Mouse (Mus musculus): Measurements from ENCODE around the gene Lhfp. TPM values are rescaled to one million over a fixed set of nuclear protein-coding genes. Genes with fewer than 3 reads are reported as not detected.
"Not testable (repeated sequence)": the region's sequence is repeated elsewhere in the genome, so short reads cannot be mapped to it uniquely, and the experiment has no call there.

The Lhfp gene
- polyA plus RNA-seq, 1 experiment = 12.1 TPM

DNA sequence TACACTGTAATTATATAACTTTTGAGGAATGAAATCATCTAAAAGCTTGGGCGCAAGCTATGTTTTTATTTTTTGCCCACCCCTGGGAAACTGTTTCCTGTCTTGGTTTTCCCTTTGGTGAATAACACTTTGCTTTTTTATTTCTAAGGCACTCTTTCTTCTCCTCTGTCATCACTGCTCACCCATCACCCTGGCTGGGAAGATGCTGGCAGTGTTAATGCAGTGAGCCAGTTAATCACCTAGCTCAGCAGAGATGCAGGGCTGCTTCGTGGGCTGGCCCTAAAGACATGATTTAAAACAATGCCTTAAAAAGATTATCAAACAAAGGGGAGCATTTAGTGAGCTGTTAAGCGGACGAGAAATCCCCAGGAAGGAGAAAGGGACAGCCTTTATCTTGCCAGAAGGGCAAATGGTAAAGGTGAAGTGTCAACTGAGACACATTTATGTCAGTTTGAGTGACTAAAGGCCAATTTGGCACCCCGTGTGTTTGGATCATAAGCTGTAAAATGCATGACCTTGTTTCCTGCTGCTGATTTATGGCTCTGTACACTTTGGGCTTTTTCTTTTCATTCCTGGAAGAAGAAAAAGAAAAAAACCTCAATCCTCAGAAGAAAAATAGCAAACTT is 60.9 kb downstream of the Lhfp start:
- TF ChIP-seq CTCF (IDR thresholded peaks at IDR 0.05; ENCODE audit: low read depth, low read length) = no peak
- no peak for TF ChIP-seq EP300 (IDR thresholded peaks at IDR 0.05; ENCODE audit: insufficient read depth, low read depth, low read length)
- no peak for TF ChIP-seq POLR2A (IDR thresholded peaks at IDR 0.05; ENCODE audit: insufficient read depth, low read length)
- Histone ChIP-seq H3K9me3 (replicated peaks; ENCODE audit: control insufficient read depth, insufficient read depth, low read length, poor library complexity, severe bottlenecking) (no peaks in the 10 kb centered on the region), H3K4me3 (ENCODE audit: low read depth, low read length) (no peak overlapping the region), H3K4me1 (ENCODE audit: control insufficient read depth, insufficient read depth, low read length) (peaks cover 4% of the 10 kb centered on the region), H3K9ac (ENCODE audit: low read depth, poor library complexity, severe bottlenecking) (no peak overlapping the region), H3K27ac (ENCODE audit: insufficient read depth, low read length) (no peak overlapping the region), H3K36me3 (ENCODE audit: control insufficient read depth, insufficient read depth, low read length, poor library complexity, severe bottlenecking) (no peaks in the 10 kb centered on the region), H3K27me3 (ENCODE audit: control insufficient read depth, insufficient read depth, low read length, poor library complexity, severe bottlenecking) (no peaks in the 10 kb centered on the region)

DNA sequence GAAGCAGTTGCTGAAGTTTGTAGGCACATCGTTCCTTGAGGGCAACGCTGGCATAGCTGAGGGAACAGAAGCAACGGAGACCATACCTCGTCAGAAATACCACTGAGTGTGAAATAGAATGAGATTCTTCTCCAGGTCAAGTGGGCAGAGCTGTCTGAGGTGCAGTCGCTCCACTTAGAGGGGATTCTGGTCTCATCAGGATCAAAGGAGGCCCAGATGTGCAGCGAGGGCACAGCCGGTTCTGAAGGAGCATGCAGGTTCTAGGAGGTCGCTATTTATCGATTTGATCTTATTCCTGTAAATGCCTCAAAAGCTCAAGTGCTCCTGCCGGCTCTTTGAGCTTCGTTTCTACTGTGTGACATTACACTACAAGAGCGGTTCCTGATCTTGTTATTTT is 61.4 kb downstream of the Lhfp start:
- no peak for TF ChIP-seq EP300 (IDR thresholded peaks at IDR 0.05; ENCODE audit: insufficient read depth, low read depth, low read length)
- no peak for TF ChIP-seq CTCF (IDR thresholded peaks at IDR 0.05; ENCODE audit: low read depth, low read length)
- TF ChIP-seq POLR2A (IDR thresholded peaks at IDR 0.05; ENCODE audit: insufficient read depth, low read length) = no peak
- Histone ChIP-seq H3K9ac (ENCODE audit: low read depth, poor library complexity, severe bottlenecking) (no peak overlapping the region), H3K4me3 (ENCODE audit: low read depth, low read length) (no peak overlapping the region), H3K4me1 (ENCODE audit: control insufficient read depth, insufficient read depth, low read length) (peaks cover 4% of the 10 kb centered on the region), H3K36me3 (ENCODE audit: control insufficient read depth, insufficient read depth, low read length, poor library complexity, severe bottlenecking) (no peaks in the 10 kb centered on the region), H3K27ac (ENCODE audit: insufficient read depth, low read length) (no peak overlapping the region), H3K27me3 (ENCODE audit: control insufficient read depth, insufficient read depth, low read length, poor library complexity, severe bottlenecking) (no peaks in the 10 kb centered on the region), H3K9me3 (replicated peaks; ENCODE audit: control insufficient read depth, insufficient read depth, low read length, poor library complexity, severe bottlenecking) (no peaks in the 10 kb centered on the region)

DNA sequence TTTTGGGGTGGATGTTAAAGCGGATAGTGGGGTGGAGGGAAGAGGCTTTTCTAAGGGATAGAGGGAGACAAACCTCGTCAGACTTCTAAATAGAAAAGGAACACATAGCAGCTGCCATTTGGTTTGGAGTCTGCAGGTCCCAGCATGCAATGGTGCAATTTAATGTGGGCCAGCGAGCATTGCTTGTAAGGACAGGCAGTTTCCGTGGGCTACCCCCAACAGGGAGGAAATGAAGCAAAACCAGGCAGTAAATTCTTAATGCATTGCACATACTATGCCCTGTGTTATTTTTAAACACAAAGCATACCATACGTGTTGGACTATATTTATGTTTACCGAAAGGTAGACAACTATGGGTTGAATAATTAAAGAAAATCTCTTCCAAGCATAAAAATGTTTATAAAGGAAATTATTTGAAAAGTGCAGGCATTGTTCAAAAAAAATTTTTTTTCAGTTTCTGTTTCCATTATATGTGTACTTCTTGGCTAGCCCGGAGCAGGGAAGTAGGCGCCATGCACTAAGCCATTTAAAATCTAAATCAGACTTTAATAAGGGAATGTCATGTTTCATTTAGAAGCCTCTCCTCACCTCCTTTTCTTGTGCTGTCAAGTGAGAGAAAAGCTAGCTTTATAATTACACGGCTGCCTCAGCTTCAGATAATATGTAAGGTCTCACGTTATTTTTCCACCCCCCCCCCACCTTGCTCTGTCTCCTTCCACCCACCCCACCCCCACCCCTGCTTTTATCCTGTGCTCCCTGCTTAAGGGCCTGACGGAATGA is 67.5 kb downstream of the Lhfp start:
- no peaks in the 10 kb centered on the region for H3K4me1 ChIP-seq (ENCODE audit: control insufficient read depth, insufficient read depth, low read length)
- H3K27ac ChIP-seq (ENCODE audit: insufficient read depth, low read length) = no peak overlapping the region
- H3K9ac ChIP-seq (ENCODE audit: low read depth, poor library complexity, severe bottlenecking) = no peak overlapping the region
- H3K4me3 ChIP-seq (ENCODE audit: low read depth, low read length) = no peak overlapping the region
- no peaks in the 10 kb centered on the region for H3K27me3 ChIP-seq (ENCODE audit: control insufficient read depth, insufficient read depth, low read length, poor library complexity, severe bottlenecking)
- peaks cover 13% of the 10 kb centered on the region for H3K36me3 ChIP-seq (ENCODE audit: control insufficient read depth, insufficient read depth, low read length, poor library complexity, severe bottlenecking)
- peaks cover 21% of the 10 kb centered on the region for H3K9me3 ChIP-seq (replicated peaks; ENCODE audit: control insufficient read depth, insufficient read depth, low read length, poor library complexity, severe bottlenecking)
- TF ChIP-seq POLR2A (IDR thresholded peaks at IDR 0.05; ENCODE audit: insufficient read depth, low read length) (no peak), EP300 (IDR thresholded peaks at IDR 0.05; ENCODE audit: insufficient read depth, low read depth, low read length) (no peak), CTCF (IDR thresholded peaks at IDR 0.05; ENCODE audit: low read depth, low read length) (no peak)

DNA sequence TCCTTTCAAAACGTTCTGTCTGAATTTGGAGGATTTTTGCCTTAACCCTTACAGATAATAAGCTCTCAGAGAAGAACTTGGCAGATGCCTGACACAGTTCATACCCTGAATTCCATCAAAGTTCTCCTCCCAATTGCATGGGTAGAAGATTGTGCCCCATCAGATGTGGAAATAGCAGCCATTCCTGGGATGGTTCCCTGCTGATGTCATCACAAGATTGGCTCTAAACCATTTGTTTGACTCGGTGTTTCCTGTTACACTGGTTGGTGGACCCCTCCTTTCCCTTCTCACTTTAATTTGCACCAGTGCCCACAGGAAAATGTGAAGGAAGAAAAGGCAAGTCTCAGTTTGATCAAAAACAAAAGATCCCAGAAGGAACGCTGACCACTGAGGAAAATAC is 68.6 kb downstream of the Lhfp start:
- Histone ChIP-seq H3K4me3 (ENCODE audit: low read depth, low read length) (no peak overlapping the region), H3K36me3 (ENCODE audit: control insufficient read depth, insufficient read depth, low read length, poor library complexity, severe bottlenecking) (peaks cover 13% of the 10 kb centered on the region)

DNA sequence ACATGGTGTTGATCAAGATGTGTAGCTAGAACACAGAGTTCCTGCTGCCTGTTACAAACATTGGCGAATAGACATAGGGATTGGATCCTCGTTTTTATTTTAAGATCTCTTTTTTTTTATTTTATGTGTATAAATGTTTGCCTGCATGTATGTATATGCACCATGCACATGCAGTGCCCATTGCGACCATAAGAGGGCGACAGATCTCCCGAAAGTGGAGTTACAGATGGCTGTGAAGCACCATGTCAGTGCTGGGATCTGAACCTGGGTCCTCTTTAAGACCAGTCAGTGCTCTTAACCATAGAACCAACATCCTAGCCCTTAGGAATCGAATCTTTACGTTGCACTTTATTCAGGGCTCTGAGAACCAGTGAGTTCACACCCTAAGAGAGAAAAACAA is 70.7 kb downstream of the Lhfp start:
- no peak for TF ChIP-seq POLR2A (IDR thresholded peaks at IDR 0.05; ENCODE audit: insufficient read depth, low read length)
- TF ChIP-seq CTCF (IDR thresholded peaks at IDR 0.05; ENCODE audit: low read depth, low read length) = peak; percentile 8
- TF ChIP-seq EP300 (IDR thresholded peaks at IDR 0.05; ENCODE audit: insufficient read depth, low read depth, low read length) = no peak
- Histone ChIP-seq H3K9me3 (replicated peaks; ENCODE audit: control insufficient read depth, insufficient read depth, low read length, poor library complexity, severe bottlenecking) (peaks cover 21% of the 10 kb centered on the region), H3K4me3 (ENCODE audit: low read depth, low read length) (no peak overlapping the region), H3K9ac (ENCODE audit: low read depth, poor library complexity, severe bottlenecking) (no peak overlapping the region), H3K27ac (ENCODE audit: insufficient read depth, low read length) (0 out of 2 replicates have a peak overlapping the region, but pooled peaks have one; percentile 93), H3K4me1 (ENCODE audit: control insufficient read depth, insufficient read depth, low read length) (no peaks in the 10 kb centered on the region), H3K36me3 (ENCODE audit: control insufficient read depth, insufficient read depth, low read length, poor library complexity, severe bottlenecking) (peaks cover 13% of the 10 kb centered on the region), H3K27me3 (ENCODE audit: control insufficient read depth, insufficient read depth, low read length, poor library complexity, severe bottlenecking) (no peaks in the 10 kb centered on the region)

More for the DNA sequence above, 68.6 kb downstream of the Lhfp start:
- TF ChIP-seq POLR2A (IDR thresholded peaks at IDR 0.05; ENCODE audit: insufficient read depth, low read length) (no peak), CTCF (IDR thresholded peaks at IDR 0.05; ENCODE audit: low read depth, low read length) (no peak), EP300 (IDR thresholded peaks at IDR 0.05; ENCODE audit: insufficient read depth, low read depth, low read length) (no peak)
- H3K27me3 ChIP-seq (ENCODE audit: control insufficient read depth, insufficient read depth, low read length, poor library complexity, severe bottlenecking) = no peaks in the 10 kb centered on the region
- H3K9ac ChIP-seq (ENCODE audit: low read depth, poor library complexity, severe bottlenecking) = no peak overlapping the region
- peak overlapping the region; percentile 76 for H3K27ac ChIP-seq (ENCODE audit: insufficient read depth, low read length)
- H3K9me3 ChIP-seq (replicated peaks; ENCODE audit: control insufficient read depth, insufficient read depth, low read length, poor library complexity, severe bottlenecking) = peaks cover 21% of the 10 kb centered on the region
- H3K4me1 ChIP-seq (ENCODE audit: control insufficient read depth, insufficient read depth, low read length) = no peaks in the 10 kb centered on the region

DNA sequence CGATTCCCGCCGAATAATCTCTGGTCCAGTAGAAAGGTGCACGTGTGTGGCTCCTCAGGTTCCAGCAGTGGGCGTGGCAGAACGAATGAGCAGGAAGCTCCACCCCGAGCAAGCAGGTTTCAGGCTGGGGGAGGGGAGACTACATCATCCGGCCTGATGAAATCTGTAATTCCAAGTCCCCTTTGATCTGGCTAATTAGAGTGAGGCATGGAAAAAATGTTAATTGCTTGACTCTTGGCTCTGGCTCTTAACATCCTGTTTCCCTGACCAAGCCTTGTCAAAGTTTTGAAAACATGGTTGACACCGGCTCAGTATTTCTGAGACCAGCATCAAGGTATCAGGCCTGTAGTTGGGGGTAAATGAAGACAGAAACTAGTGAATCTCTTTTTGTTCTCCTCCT is 77.4 kb downstream of the Lhfp start:
- peak overlapping the region; percentile 40; the same call in 1 of the 2 replicates for H3K9ac ChIP-seq (ENCODE audit: low read depth, poor library complexity, severe bottlenecking)
- H3K4me1 ChIP-seq (ENCODE audit: control insufficient read depth, insufficient read depth, low read length); H3K9me3 ChIP-seq (replicated peaks; ENCODE audit: control insufficient read depth, insufficient read depth, low read length, poor library complexity, severe bottlenecking); H3K36me3 ChIP-seq (ENCODE audit: control insufficient read depth, insufficient read depth, low read length, poor library complexity, severe bottlenecking); H3K4me3 ChIP-seq (ENCODE audit: low read depth, low read length); H3K27me3 ChIP-seq (ENCODE audit: control insufficient read depth, insufficient read depth, low read length, poor library complexity, severe bottlenecking): not testable (repeated sequence)
- H3K27ac ChIP-seq (ENCODE audit: insufficient read depth, low read length) = peak overlapping the region; percentile 65; the same call in 1 of the 2 replicates

All from ES-Bruce4 (cell line).